15 mouse cellular contexts compared by ENCODE assay signal in the genomic region with DNA sequence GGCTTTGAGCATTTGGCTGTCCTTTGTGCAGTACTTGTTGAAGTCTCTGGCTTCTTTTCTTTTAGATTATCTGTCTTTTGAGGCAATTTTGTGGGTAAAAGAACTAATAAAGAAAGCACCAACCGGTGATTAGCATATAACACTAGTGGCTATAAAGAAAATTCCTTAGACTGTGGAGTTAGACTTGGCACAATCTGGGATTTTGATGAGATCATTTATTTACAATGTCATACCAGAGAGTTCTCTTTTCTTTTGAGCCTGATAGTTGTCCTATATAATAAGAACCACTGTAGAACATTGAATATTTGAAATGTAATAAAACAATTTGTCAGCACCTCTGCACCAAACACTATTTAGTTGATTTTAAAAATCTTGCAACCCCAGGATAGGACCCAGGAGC.
"Had no signal": no experiment of that assay in that cellular context is flagged by ENCODE, and none has a peak within 500 bp of the region (broad histone marks: within the 10 kb centered on the region; RNA-seq: fewer than 3 reads in every experiment).

No protein-coding gene starts in this region.

- H3K4me2 ChIP-seq: lung, embryonic 15.5 days; midbrain, embryonic 12.5 days; neural tube, embryonic 12.5 days; stomach, embryonic 15.5 days had no signal

- H3K27ac ChIP-seq: liver, embryonic 14.5 days; lung, embryonic 15.5 days; midbrain, embryonic 10.5 days; midbrain, embryonic 12.5 days; neural tube, embryonic 12.5 days; stomach, embryonic 15.5 days; stomach, postnatal 0 days had no signal

- H3K27me3 ChIP-seq: lung, embryonic 15.5 days; midbrain, embryonic 12.5 days; neural tube, embryonic 12.5 days; stomach, embryonic 15.5 days had no signal

- H3K4me1 ChIP-seq: neural tube, embryonic 12.5 days; stomach, embryonic 15.5 days had no signal

- H3K4me3 ChIP-seq: lung, embryonic 15.5 days; midbrain, embryonic 10.5 days; midbrain, embryonic 12.5 days; neural tube, embryonic 12.5 days; stomach, embryonic 15.5 days had no signal

- DNase-seq: lung, adult 18-20 months; lung, postnatal 4 days; midbrain, embryonic 14.5 days; right cerebral cortex, postnatal 14 days; thymus, adult 2 months; thymus, postnatal 25 days; thymus, postnatal 4 days had no signal

- H3K9ac ChIP-seq: liver, embryonic 14.5 days; lung, embryonic 15.5 days; midbrain, embryonic 12.5 days; neural tube, embryonic 12.5 days; stomach, embryonic 15.5 days had no signal

- ATAC-seq: midbrain, embryonic 16.5 days had no signal

- H3K36me3 ChIP-seq: lung, embryonic 15.5 days; midbrain, embryonic 10.5 days; midbrain, embryonic 12.5 days; neural tube, embryonic 12.5 days; stomach, embryonic 15.5 days had no signal

- H3K9me3 ChIP-seq: lung, embryonic 15.5 days; midbrain, embryonic 10.5 days; midbrain, embryonic 12.5 days; neural tube, embryonic 12.5 days; stomach, embryonic 15.5 days had no signal
